Mouse (Mus musculus): ENCODE measurements at regions not wholly inside any gene's neighbourhood (a gene's known extent, or its start where the extent isn't known, plus 50 kb on each side); places are given as distances from the start of the nearest gene placed in this dataset.

- no peak for TF ChIP-seq CTCF (IDR thresholded peaks at IDR 0.05; ENCODE audit: control insufficient read depth, insufficient read depth, insufficient replicate concordance, low read depth, low read length)
- no peak for TF ChIP-seq POLR2A (IDR thresholded peaks at IDR 0.05; ENCODE audit: control insufficient read depth, low read depth, low read length)
These were observed 99.3 kb upstream of the Gm4791 start for GRCm38 (mm10) chr9:46899283-46899682.

Data from testis, adult 2 months (tissue).